Mouse (Mus musculus) cerebellum, adult 2 months (tissue): ENCODE measurements around the gene Asb1.

Source experiments
- CTCF ChIP-seq: fragments of 200-500 bp; IDR thresholded peaks from 2 replicates; pipeline ENCODE4 v1.5.1; 2011; ENCODE audit warnings: low read depth, mild to moderate bottlenecking, control low read depth, low read length, moderate library complexity, borderline replicate concordance; ENCODE audit not compliant: insufficient read depth
- POLR2A ChIP-seq: fragments of 200-500 bp; IDR thresholded peaks from 2 replicates; pipeline ENCODE4 v1.6.1; 2011; ENCODE audit warnings: low read length, control low read depth, borderline replicate concordance; ENCODE audit not compliant: insufficient read depth

DNA sequence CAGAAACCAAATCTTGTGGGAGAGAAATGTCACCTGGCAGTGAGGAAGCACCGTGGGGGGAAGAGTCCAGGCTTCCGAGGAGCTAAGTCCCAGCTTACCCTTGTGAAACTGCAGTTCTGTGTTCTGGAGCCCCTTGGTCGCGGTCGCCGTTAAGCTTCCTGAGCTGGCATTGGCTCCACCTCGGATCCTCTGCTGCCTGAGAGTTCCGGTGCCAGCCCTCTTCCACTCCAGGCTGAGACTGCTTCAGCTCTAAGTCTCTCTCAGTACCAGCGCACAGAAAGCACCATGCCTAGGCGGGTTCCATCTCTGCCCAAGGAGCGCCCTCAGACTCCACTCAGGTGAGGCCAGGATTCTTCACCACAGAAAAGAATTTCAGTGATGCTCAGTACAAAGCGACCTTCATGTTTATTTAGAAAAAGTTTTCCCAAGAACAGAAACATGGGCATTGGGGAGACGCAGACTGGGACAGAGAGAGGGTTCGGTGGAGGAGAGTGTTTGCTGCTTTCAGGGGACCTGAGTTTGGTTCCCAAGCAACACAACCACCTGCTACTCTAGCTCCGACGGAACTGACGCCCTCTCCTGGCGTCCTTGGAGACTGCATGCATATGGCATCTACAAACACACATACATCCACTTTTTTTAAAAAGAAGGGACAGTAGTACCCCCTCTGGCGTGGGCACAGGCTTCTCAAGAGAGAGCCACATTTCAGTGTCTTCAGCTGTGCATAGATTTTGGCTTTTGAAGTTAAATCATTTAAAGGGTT is 6.2 kb upstream of the Asb1 start:
- TF ChIP-seq CTCF (0 out of 2 replicates have a peak, but pooled peaks have one; percentile 10), POLR2A (no peak)
